Mouse (Mus musculus) left cerebral cortex, adult 2 months (tissue): ENCODE measurements around the gene Lrrc4. TPM values are rescaled to one million over a fixed set of nuclear protein-coding genes. Genes with fewer than 3 reads are reported as not detected.

Source experiments
- DNase-seq, 2 experiments: peaks; one replicate each; pipeline ENCODE4 v3.0.0; 2021 to 2022; ENCODE audit warnings: low spot score in 2 of 2, mixed read lengths in 1 of 2; ENCODE audit errors: extremely low spot score in 1 of 2
- H3K27ac ChIP-seq: fragments of 200-600 bp; 2 replicates; pipeline ENCODE4 v1.8.1; 2022
- H3K4me3 ChIP-seq: fragments of 200-600 bp; 2 replicates; pipeline ENCODE4 v1.8.1; 2022
- CTCF ChIP-seq: fragments of 200-600 bp; IDR thresholded peaks from 2 replicates; pipeline ENCODE4 v1.8.1; 2022; ENCODE audit warnings: antibody characterized with exemption, mild to moderate bottlenecking, moderate library complexity
- intact Hi-C: fragments of 180-260 bp; cut with DNase I; formaldehyde crosslinking; loops from one replicate; pipeline ENCODE4 v1.15.1; 2025
- total RNA-seq, 2 experiments: library from RNA; stranded (reverse); gene quantifications; 2 replicates each; pipeline ENCODE4 v1.2.3; 2021

Gene Lrrc4
- total RNA-seq, 2 experiments from 2014 or later: 105 to 111 TPM

- no peak for TF ChIP-seq CTCF
- intact Hi-C loops: loop anchor here (5.0 kb wide), 1 partner anchor 197 kb away; no protein-coding TSS in a partner anchor
- no peak for DNase-seq
- Histone ChIP-seq H3K27ac (peak overlapping the region; percentile 84), H3K4me3 (no peak overlapping the region)
These were observed 77.2 kb downstream of the Lrrc4 start for GRCm38 (mm10) chr6:28754127-28754898.

- intact Hi-C loops: loop anchor here (1.0 to 5.0 kb wide), 2 partner anchors 48 to 196 kb away; no protein-coding TSS in a partner anchor
- no peak for TF ChIP-seq CTCF
- DNase-seq: no peak
- peak overlapping the region; percentile 84 for H3K27ac ChIP-seq
- no peak overlapping the region for H3K4me3 ChIP-seq
These were observed 77.9 kb downstream of the Lrrc4 start for GRCm38 (mm10) chr6:28753681-28754080.

GRCm38 (mm10) chr6:28753217-28753616 lies 78.3 kb downstream of the Lrrc4 start:
- H3K27ac ChIP-seq: peak overlapping the region; percentile 84
- peak; percentile 31 to 47 for DNase-seq
- no peak for TF ChIP-seq CTCF
- no peak overlapping the region for H3K4me3 ChIP-seq
- intact Hi-C loops: loop anchor here (1.0 to 5.0 kb wide), 2 partner anchors 48 to 196 kb away; no protein-coding TSS in a partner anchor

- H3K4me3 ChIP-seq: no peak overlapping the region
- DNase-seq: no peak
- intact Hi-C loops: loop anchor here (5.0 kb wide), 1 partner anchor 194 kb away; no protein-coding TSS in a partner anchor
- no peak for TF ChIP-seq CTCF
- no peak overlapping the region for H3K27ac ChIP-seq
These were observed 80.4 kb downstream of the Lrrc4 start for GRCm38 (mm10) chr6:28751186-28751585.

GRCm38 (mm10) chr6:28749224-28749623 lies 82.3 kb downstream of the Lrrc4 start:
- no peak overlapping the region for H3K4me3 ChIP-seq
- intact Hi-C loops: no loop called here
- DNase-seq: no peak
- no peak overlapping the region for H3K27ac ChIP-seq
- no peak for TF ChIP-seq CTCF

GRCm38 (mm10) chr6:28747931-28748670 lies 83.4 kb downstream of the Lrrc4 start:
- no peak for DNase-seq
- H3K27ac ChIP-seq: no peak overlapping the region
- intact Hi-C loops: no loop called here
- H3K4me3 ChIP-seq: no peak overlapping the region
- TF ChIP-seq CTCF: no peak

- intact Hi-C loops: no loop called here
These were observed 84.5 kb downstream of the Lrrc4 start for GRCm38 (mm10) chr6:28747025-28747424.

GRCm38 (mm10) chr6:28745864-28746263 lies 85.7 kb downstream of the Lrrc4 start:
- no peak for TF ChIP-seq CTCF
- no peak overlapping the region for H3K4me3 ChIP-seq
- peak overlapping the region; percentile 24; the same call in 1 of the 2 replicates for H3K27ac ChIP-seq
- DNase-seq: no peak
- intact Hi-C loops: no loop called here

More at GRCm38 (mm10) chr6:28747025-28747424, 84.5 kb downstream of the Lrrc4 start:
- Histone ChIP-seq H3K27ac (peak overlapping the region; percentile 40; the same call in 1 of the 2 replicates), H3K4me3 (no peak overlapping the region)
- DNase-seq: no peak
- no peak for TF ChIP-seq CTCF

- TF ChIP-seq CTCF: no peak
- DNase-seq: no peak
- intact Hi-C loops: no loop called here
- no peak overlapping the region for H3K4me3 ChIP-seq
- no peak overlapping the region for H3K27ac ChIP-seq
These were observed 88.0 kb downstream of the Lrrc4 start for GRCm38 (mm10) chr6:28743586-28743985.

- no peak overlapping the region for H3K27ac ChIP-seq
- intact Hi-C loops: no loop called here
- DNase-seq: no peak
- no peak overlapping the region for H3K4me3 ChIP-seq
- no peak for TF ChIP-seq CTCF
These were observed 93.9 kb downstream of the Lrrc4 start for GRCm38 (mm10) chr6:28737601-28738000.

- intact Hi-C loops: no loop called here
- no peak for TF ChIP-seq CTCF
- no peak for DNase-seq
- H3K4me3 ChIP-seq: no peak overlapping the region
- H3K27ac ChIP-seq: no peak overlapping the region
These were observed 94.9 kb downstream of the Lrrc4 start for GRCm38 (mm10) chr6:28736665-28737064.

GRCm38 (mm10) chr6:28735116-28735515 lies 96.4 kb downstream of the Lrrc4 start:
- no peak overlapping the region for H3K27ac ChIP-seq
- no peak overlapping the region for H3K4me3 ChIP-seq
- intact Hi-C loops: no loop called here
- TF ChIP-seq CTCF: no peak
- DNase-seq: no peak
